Mouse (Mus musculus) C2C12 (cell line): ENCODE results near the gene Sgsm2. TPM values are rescaled to one million over a fixed set of nuclear protein-coding genes. Genes with fewer than 3 reads are reported as not detected.

ENCODE experiments used
- H3K27me3 ChIP-seq: one replicate; pipeline ENCODE4 v1.6.1; 2011; ENCODE audit not compliant: control insufficient read depth, insufficient read depth, insufficient read length
- H3K36me3 ChIP-seq: one replicate; pipeline ENCODE4 v1.6.1; 2011; ENCODE audit not compliant: control insufficient read depth, insufficient read depth
- H3K4me3 ChIP-seq: one replicate; pipeline ENCODE4 v1.5.1; 2011; ENCODE audit warnings: mild to moderate bottlenecking, control low read depth; ENCODE audit not compliant: poor library complexity, insufficient read depth, severe bottlenecking
- H3K79me2 ChIP-seq: one replicate; pipeline ENCODE4 v1.6.1; 2011; ENCODE audit not compliant: control insufficient read depth, insufficient read depth
- H3K79me3 ChIP-seq: one replicate; pipeline ENCODE4 v1.6.1; 2011; ENCODE audit warnings: low read depth, control low read depth
- H3ac ChIP-seq: one replicate; pipeline ENCODE3; 2011; ENCODE audit warnings: low read depth; ENCODE audit not compliant: control insufficient read depth, insufficient read length
- CEBPB ChIP-seq: IDR thresholded peaks from one replicate; pipeline ENCODE4 v1.6.1; 2011; ENCODE audit warnings: low read depth, mild to moderate bottlenecking, control low read depth, moderate library complexity
- CTCF ChIP-seq: IDR thresholded peaks from one replicate; pipeline ENCODE4 v1.5.1; 2011; ENCODE audit not compliant: control insufficient read depth, insufficient read depth, insufficient read length
- FOSL1 ChIP-seq: IDR thresholded peaks from one replicate; pipeline ENCODE4 v1.8.0; 2011; ENCODE audit warnings: mild to moderate bottlenecking, low read length; ENCODE audit not compliant: poor library complexity, insufficient read depth, severe bottlenecking
- MAX ChIP-seq: IDR thresholded peaks from one replicate; pipeline ENCODE4 v1.6.1; 2011; ENCODE audit warnings: mild to moderate bottlenecking, control low read depth
- MYOD1 ChIP-seq: IDR thresholded peaks from one replicate; pipeline ENCODE4 v1.6.1; 2011; ENCODE audit warnings: low read depth; ENCODE audit not compliant: control insufficient read depth, insufficient read length
- MYOG ChIP-seq: IDR thresholded peaks from one replicate; pipeline ENCODE4 v1.6.1; 2011; ENCODE audit not compliant: control insufficient read depth, insufficient read length; ENCODE audit errors: extremely low read depth
- USF1 ChIP-seq: IDR thresholded peaks from one replicate; pipeline ENCODE4 v1.6.1; 2011; ENCODE audit warnings: low read depth, mild to moderate bottlenecking, control low read depth, moderate library complexity
- polyA plus RNA-seq: library from polyadenylated mRNA; unstranded; fragments of >200 nt; fragmentation: generic; extraction: Trizol; gene quantifications from one replicate; pipeline ENCODE4 v1.2.1, GENCODE M21; 2012; ENCODE audit warnings: missing spikeins

The Sgsm2 gene
- polyA plus RNA-seq, 1 experiment = 7.8 TPM

GRCm38 (mm10) chr11:74867181-74867580 lies 29.7 kb downstream of the Sgsm2 start:
- Histone ChIP-seq H3K27me3 (no peaks in the 10 kb centered on the region), H3K36me3 (no peaks in the 10 kb centered on the region)
- TF ChIP-seq MYOG (no peak), MAX (no peak), CEBPB (no peak), FOSL1 (no peak), USF1 (no peak), MYOD1 (no peak), CTCF (no peak)

GRCm38 (mm10) chr11:74866640-74867039 lies 30.2 kb downstream of the Sgsm2 start:
- no peak overlapping the region for H3K4me3 ChIP-seq
- no peak for TF ChIP-seq CEBPB
- TF ChIP-seq USF1 = no peak
- TF ChIP-seq CTCF = no peak
- no peak for TF ChIP-seq FOSL1
- no peak for TF ChIP-seq MAX
- TF ChIP-seq MYOG = no peak
- TF ChIP-seq MYOD1 = no peak
- no peak overlapping the region for H3ac ChIP-seq
- H3K79me3 ChIP-seq = no peaks in the 10 kb centered on the region
- H3K79me2 ChIP-seq = no peaks in the 10 kb centered on the region
- H3K36me3 ChIP-seq = no peaks in the 10 kb centered on the region
- no peaks in the 10 kb centered on the region for H3K27me3 ChIP-seq

More at GRCm38 (mm10) chr11:74867181-74867580, 29.7 kb downstream of the Sgsm2 start:
- Histone ChIP-seq H3K79me2 (no peaks in the 10 kb centered on the region), H3K79me3 (no peaks in the 10 kb centered on the region), H3ac (no peak overlapping the region), H3K4me3 (no peak overlapping the region)

GRCm38 (mm10) chr11:74865252-74865651 lies 31.6 kb downstream of the Sgsm2 start:
- Histone ChIP-seq H3K79me2 (no peaks in the 10 kb centered on the region), H3K27me3 (no peaks in the 10 kb centered on the region), H3ac (no peak overlapping the region), H3K36me3 (no peaks in the 10 kb centered on the region), H3K4me3 (no peak overlapping the region), H3K79me3 (no peaks in the 10 kb centered on the region)
- TF ChIP-seq CEBPB (no peak), MYOD1 (no peak), CTCF (no peak), MYOG (no peak), MAX (no peak), USF1 (no peak), FOSL1 (no peak)

GRCm38 (mm10) chr11:74864421-74864820 lies 32.4 kb downstream of the Sgsm2 start:
- H3K36me3 ChIP-seq = no peaks in the 10 kb centered on the region
- TF ChIP-seq MYOD1 (no peak), MYOG (no peak), CTCF (no peak), FOSL1 (no peak), MAX (no peak), CEBPB (no peak), USF1 (no peak)
- no peak overlapping the region for H3ac ChIP-seq
- no peaks in the 10 kb centered on the region for H3K79me3 ChIP-seq
- H3K27me3 ChIP-seq = no peaks in the 10 kb centered on the region
- no peak overlapping the region for H3K4me3 ChIP-seq
- no peaks in the 10 kb centered on the region for H3K79me2 ChIP-seq

GRCm38 (mm10) chr11:74863471-74863870 lies 33.4 kb downstream of the Sgsm2 start:
- H3K36me3 ChIP-seq = no peaks in the 10 kb centered on the region
- no peak for TF ChIP-seq FOSL1
- TF ChIP-seq MAX = no peak
- peak; percentile 4 for TF ChIP-seq CTCF
- no peak overlapping the region for H3ac ChIP-seq
- no peaks in the 10 kb centered on the region for H3K79me3 ChIP-seq
- H3K27me3 ChIP-seq = no peaks in the 10 kb centered on the region
- H3K4me3 ChIP-seq = no peak overlapping the region
- H3K79me2 ChIP-seq = no peaks in the 10 kb centered on the region

GRCm38 (mm10) chr11:74862129-74862528 lies 34.7 kb downstream of the Sgsm2 start:
- Histone ChIP-seq H3K4me3 (no peak overlapping the region), H3K27me3 (no peaks in the 10 kb centered on the region), H3ac (no peak overlapping the region), H3K79me2 (no peaks in the 10 kb centered on the region), H3K79me3 (no peaks in the 10 kb centered on the region), H3K36me3 (no peaks in the 10 kb centered on the region)
- TF ChIP-seq CTCF (no peak), CEBPB (no peak), FOSL1 (no peak), MYOG (no peak), MAX (no peak), USF1 (no peak), MYOD1 (no peak)
